Mouse (Mus musculus) small intestine, adult 2 months (tissue): ENCODE measurements around the gene Rab12. TPM values are rescaled to one million over a fixed set of nuclear protein-coding genes. Genes with fewer than 3 reads are reported as not detected.

Experiments used
- H3K27ac ChIP-seq: fragments of 200-500 bp; 2 replicates; pipeline ENCODE4 v1.5.1; 2012; ENCODE audit warnings: low read depth, low read length, control low read depth, inconsistent platforms; ENCODE audit not compliant: insufficient read depth
- H3K27me3 ChIP-seq: fragments of 200-500 bp; 2 replicates; pipeline ENCODE4 v1.6.1; 2012; ENCODE audit warnings: mild to moderate bottlenecking, moderate library complexity, low read length, inconsistent platforms; ENCODE audit not compliant: control insufficient read depth, insufficient read depth
- H3K36me3 ChIP-seq: fragments of 200-500 bp; 2 replicates; pipeline ENCODE4 v1.6.1; 2012; ENCODE audit warnings: mild to moderate bottlenecking, low read length, control low read depth, inconsistent platforms; ENCODE audit not compliant: control insufficient read depth, insufficient read depth
- H3K4me1 ChIP-seq: fragments of 200-500 bp; 2 replicates; pipeline ENCODE4 v1.6.1; 2012; ENCODE audit warnings: low read length, inconsistent platforms, mixed read lengths; ENCODE audit not compliant: control insufficient read depth, insufficient read depth, insufficient read length
- H3K4me3 ChIP-seq: fragments of 200-500 bp; 2 replicates; pipeline ENCODE4 v1.5.1; 2012; ENCODE audit warnings: low read depth, mild to moderate bottlenecking, control low read depth, inconsistent platforms, low read length, moderate library complexity
- CTCF ChIP-seq: fragments of 200-500 bp; IDR thresholded peaks from 2 replicates; pipeline ENCODE4 v1.5.1; 2012; ENCODE audit warnings: low read depth, mild to moderate bottlenecking, control low read depth, inconsistent platforms, low read length, moderate library complexity, mixed read lengths; ENCODE audit not compliant: insufficient replicate concordance, insufficient read length; ENCODE audit errors: extremely low read depth
- POLR2A ChIP-seq: fragments of 200-500 bp; IDR thresholded peaks from 2 replicates; pipeline ENCODE4 v1.6.1; 2012; ENCODE audit warnings: low read depth, mild to moderate bottlenecking, control low read depth, inconsistent platforms, low read length, moderate library complexity
- WGBS: fragments of 180-500 bp; shearing (Covaris S2); methylation state at CpG from one replicate; pipeline ENCODE4 v1.1.7; 2018; 5-methylcytosine and 5-hydroxymethylcytosine counted together
- polyA plus RNA-seq: library from polyadenylated mRNA; depleted of rRNA; stranded (reverse); fragments of >200 nt; gene quantifications from 2 replicates; pipeline ENCODE4 v1.2.3, GENCODE M21; 2012

The Rab12 gene
- polyA plus RNA-seq, 1 experiment = 25.7 TPM

GRCm38 (mm10) chr17:66481295-66481694 lies 38.2 kb downstream of the Rab12 start:
- TF ChIP-seq CTCF = no peak
- no peak for TF ChIP-seq POLR2A
- H3K27me3 ChIP-seq = peaks cover 11% of the 10 kb centered on the region
- 86% methylated on average over 5 of the region's 5 CpGs for WGBS
- H3K4me1 ChIP-seq = no peaks in the 10 kb centered on the region
- H3K4me3 ChIP-seq = no peak overlapping the region
- no peaks in the 10 kb centered on the region for H3K36me3 ChIP-seq
- no peak overlapping the region for H3K27ac ChIP-seq

- TF ChIP-seq CTCF (no peak), POLR2A (no peak)
These were observed 38.8 kb downstream of the Rab12 start for GRCm38 (mm10) chr17:66480491-66481278.

GRCm38 (mm10) chr17:66479813-66480490 lies 39.6 kb downstream of the Rab12 start:
- no peak overlapping the region for H3K4me3 ChIP-seq
- peaks cover 11% of the 10 kb centered on the region for H3K27me3 ChIP-seq
- no peak for TF ChIP-seq POLR2A
- TF ChIP-seq CTCF = no peak
- no peaks in the 10 kb centered on the region for H3K36me3 ChIP-seq
- H3K27ac ChIP-seq = no peak overlapping the region
- no peaks in the 10 kb centered on the region for H3K4me1 ChIP-seq
- WGBS = 18% methylated on average over 21 of the region's 21 CpGs

More at GRCm38 (mm10) chr17:66480491-66481278, 38.8 kb downstream of the Rab12 start:
- H3K27ac ChIP-seq = no peak overlapping the region
- peaks cover 11% of the 10 kb centered on the region for H3K27me3 ChIP-seq
- WGBS = 38% methylated on average over 17 of the region's 17 CpGs
- H3K4me1 ChIP-seq = no peaks in the 10 kb centered on the region
- H3K36me3 ChIP-seq = no peaks in the 10 kb centered on the region
- no peak overlapping the region for H3K4me3 ChIP-seq

GRCm38 (mm10) chr17:66479311-66479710 lies 40.2 kb downstream of the Rab12 start:
- Histone ChIP-seq H3K4me1 (no peaks in the 10 kb centered on the region), H3K4me3 (no peak overlapping the region), H3K27ac (no peak overlapping the region), H3K36me3 (no peaks in the 10 kb centered on the region), H3K27me3 (peaks cover 11% of the 10 kb centered on the region)
- TF ChIP-seq POLR2A (no peak), CTCF (no peak)
- 29% methylated on average over 13 of the region's 13 CpGs for WGBS

- Histone ChIP-seq H3K4me3 (no peak overlapping the region), H3K27ac (no peak overlapping the region), H3K36me3 (no peaks in the 10 kb centered on the region), H3K27me3 (no peaks in the 10 kb centered on the region), H3K4me1 (no peaks in the 10 kb centered on the region)
- TF ChIP-seq CTCF (no peak), POLR2A (no peak)
- 94% methylated on average over 1 of the region's 1 CpGs for WGBS
These were observed 46.3 kb downstream of the Rab12 start for GRCm38 (mm10) chr17:66473205-66473604.

- WGBS = 50% methylated on average over 5 of the region's 5 CpGs
- H3K4me3 ChIP-seq = no peak overlapping the region
- no peaks in the 10 kb centered on the region for H3K4me1 ChIP-seq
- H3K36me3 ChIP-seq = no peaks in the 10 kb centered on the region
- H3K27me3 ChIP-seq = no peaks in the 10 kb centered on the region
- H3K27ac ChIP-seq = no peak overlapping the region
- TF ChIP-seq CTCF = no peak
- no peak for TF ChIP-seq POLR2A
These were observed 47.8 kb downstream of the Rab12 start for GRCm38 (mm10) chr17:66471775-66472174.

- TF ChIP-seq POLR2A (no peak), CTCF (no peak)
- no peaks in the 10 kb centered on the region for H3K36me3 ChIP-seq
- H3K4me3 ChIP-seq = no peak overlapping the region
- 59% methylated on average over 4 of the region's 4 CpGs for WGBS
- H3K4me1 ChIP-seq = no peaks in the 10 kb centered on the region
- no peak overlapping the region for H3K27ac ChIP-seq
- H3K27me3 ChIP-seq = no peaks in the 10 kb centered on the region
These were observed 48.3 kb downstream of the Rab12 start for GRCm38 (mm10) chr17:66471252-66471651.
